Mouse (Mus musculus): ENCODE measurements around the gene Ptprd.
A peak's percentile ranks its signal among the peaks of the same experiment; 100 is the strongest.

The Ptprd gene

DNA sequence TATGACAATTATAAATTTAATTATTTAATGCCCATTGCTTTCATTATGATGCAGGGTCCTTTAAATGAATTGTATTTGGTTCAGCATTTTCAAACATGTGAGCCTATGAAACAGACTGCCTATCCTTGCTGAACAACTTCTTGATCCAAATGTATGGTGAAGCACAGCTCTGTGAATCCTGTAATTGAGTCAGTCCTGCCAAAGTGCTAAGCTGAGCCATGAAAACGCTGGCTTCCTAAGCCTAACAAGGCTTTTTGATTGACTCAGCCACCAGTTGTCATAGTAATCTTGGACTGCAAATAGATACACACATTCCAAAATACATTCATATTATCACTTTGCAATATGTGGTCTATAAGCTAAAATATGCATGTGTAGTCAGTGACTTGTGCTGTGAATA, 625.1 kb downstream of the Ptprd start:
- H3K36me3 ChIP-seq (ENCODE audit: insufficient read depth, low read length), result no peaks in the 10 kb centered on the region
- no peaks in the 10 kb centered on the region for H3K9me3 ChIP-seq (ENCODE audit: low read length)
- no peaks in the 10 kb centered on the region for H3K27me3 ChIP-seq (ENCODE audit: insufficient read depth, low read length)

DNA sequence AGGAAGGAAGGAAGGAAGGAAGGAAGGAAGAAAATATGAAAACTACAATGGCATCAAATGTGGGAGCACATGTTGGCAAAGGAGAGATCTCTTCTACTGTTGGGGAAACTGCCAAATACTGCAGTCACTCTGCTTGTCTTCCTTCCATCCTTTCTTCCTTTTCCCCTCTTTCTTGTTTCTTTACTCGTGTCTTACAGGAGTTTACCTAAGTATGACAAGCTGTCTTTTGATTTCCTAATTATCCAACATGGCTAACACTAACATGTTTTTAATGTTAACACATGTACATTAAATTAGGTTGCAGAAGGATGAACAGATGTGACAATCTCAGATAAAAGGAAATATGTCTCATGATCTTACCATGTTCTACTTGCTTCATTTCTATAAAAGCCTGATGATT, 625.5 kb downstream of the Ptprd start:
- TF ChIP-seq CTCF (conservative IDR thresholded peaks at IDR 0.05; ENCODE audit: low read length) (no peak), NANOG (IDR thresholded peaks at IDR 0.05; ENCODE audit: borderline replicate concordance, low read length) (no peak), POU5F1 (IDR thresholded peaks at IDR 0.05; ENCODE audit: borderline replicate concordance, low read length) (no peak)
- Histone ChIP-seq H3K36me3 (ENCODE audit: insufficient read depth, low read length) (no peaks in the 10 kb centered on the region), H3K4me1 (replicated peaks; ENCODE audit: low read depth, low read length) (no peaks in the 10 kb centered on the region), H3K27me3 (ENCODE audit: insufficient read depth, low read length) (no peaks in the 10 kb centered on the region), H3K4me3 (replicated peaks; ENCODE audit: low read length) (no peak overlapping the region), H3K9me3 (ENCODE audit: low read length) (no peaks in the 10 kb centered on the region)

More for the DNA sequence above, 625.1 kb downstream of the Ptprd start:
- no peaks in the 10 kb centered on the region for H3K4me1 ChIP-seq (replicated peaks; ENCODE audit: low read depth, low read length)
- TF ChIP-seq CTCF (conservative IDR thresholded peaks at IDR 0.05; ENCODE audit: low read length) (no peak), NANOG (IDR thresholded peaks at IDR 0.05; ENCODE audit: borderline replicate concordance, low read length) (no peak), POU5F1 (IDR thresholded peaks at IDR 0.05; ENCODE audit: borderline replicate concordance, low read length) (no peak)
- H3K4me3 ChIP-seq (replicated peaks; ENCODE audit: low read length), result no peak overlapping the region

DNA sequence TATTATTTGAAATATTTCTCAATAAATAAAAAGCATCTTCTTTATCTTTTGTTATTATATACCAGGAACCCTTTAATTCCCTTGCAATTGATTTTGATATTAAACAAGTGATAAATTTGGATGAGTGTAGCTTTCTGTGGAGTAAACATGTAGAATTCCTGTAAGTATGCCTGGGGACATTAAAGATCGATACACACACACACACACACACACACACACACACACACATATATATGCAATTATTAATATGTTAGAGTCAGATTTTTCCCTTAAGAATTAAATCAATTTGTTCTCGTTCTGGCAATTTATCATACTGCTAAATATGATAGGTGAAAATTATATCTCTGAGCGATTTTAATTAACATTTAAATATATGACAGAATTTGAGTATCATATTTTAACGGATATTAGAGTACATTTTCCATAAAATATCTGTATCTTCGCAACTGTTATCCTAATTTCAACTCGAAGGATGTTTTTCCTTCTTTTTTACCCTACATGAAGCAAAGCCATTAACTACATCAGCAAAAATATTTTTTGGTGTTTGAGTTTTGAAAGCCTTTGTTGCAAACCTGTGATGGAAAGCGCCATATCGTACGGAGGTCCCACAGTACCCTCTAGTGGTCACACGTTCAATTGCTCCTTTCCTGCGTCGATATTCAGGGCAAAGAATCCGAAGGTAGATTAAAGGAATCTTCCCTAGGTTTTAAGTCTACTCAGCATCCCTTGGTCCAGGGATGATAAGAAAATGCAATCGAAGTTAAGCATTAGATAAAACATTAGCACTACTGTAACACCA, 653.2 kb downstream of the Ptprd start:
- H3K4me3 ChIP-seq (replicated peaks; ENCODE audit: low read length), result no peak overlapping the region
- no peaks in the 10 kb centered on the region for H3K9me3 ChIP-seq (ENCODE audit: low read length)
- no peaks in the 10 kb centered on the region for H3K27me3 ChIP-seq (ENCODE audit: insufficient read depth, low read length)
- no peaks in the 10 kb centered on the region for H3K36me3 ChIP-seq (ENCODE audit: insufficient read depth, low read length)
- TF ChIP-seq POU5F1 (IDR thresholded peaks at IDR 0.05; ENCODE audit: borderline replicate concordance, low read length) (no peak), NANOG (IDR thresholded peaks at IDR 0.05; ENCODE audit: borderline replicate concordance, low read length) (no peak), CTCF (conservative IDR thresholded peaks at IDR 0.05; ENCODE audit: low read length) (peak; percentile 64)
- H3K4me1 ChIP-seq (replicated peaks; ENCODE audit: low read depth, low read length), result no peaks in the 10 kb centered on the region

DNA sequence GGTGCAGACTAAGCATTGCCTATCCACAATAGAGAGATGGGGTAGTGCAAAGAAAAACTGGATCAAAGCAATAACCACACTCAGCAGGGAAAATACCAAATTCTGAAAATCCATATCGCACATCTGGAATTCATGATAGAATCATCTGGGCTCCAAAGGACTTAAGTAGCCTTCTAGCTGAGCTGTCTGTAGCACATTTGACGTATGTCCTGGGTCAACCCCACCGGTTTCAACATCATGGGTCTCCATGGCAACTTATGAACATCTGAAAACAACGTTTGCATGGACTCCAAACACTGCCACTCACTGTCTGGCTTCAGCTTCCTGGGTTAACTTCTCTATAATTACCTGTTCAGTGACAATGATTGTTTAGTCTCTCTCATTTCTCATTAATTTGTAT, 655.9 kb downstream of the Ptprd start:
- H3K4me1 ChIP-seq (replicated peaks; ENCODE audit: low read depth, low read length), result no peaks in the 10 kb centered on the region
- no peaks in the 10 kb centered on the region for H3K36me3 ChIP-seq (ENCODE audit: insufficient read depth, low read length)
- H3K4me3 ChIP-seq (replicated peaks; ENCODE audit: low read length), result no peak overlapping the region
- no peaks in the 10 kb centered on the region for H3K27me3 ChIP-seq (ENCODE audit: insufficient read depth, low read length)
- TF ChIP-seq CTCF (conservative IDR thresholded peaks at IDR 0.05; ENCODE audit: low read length), result no peak
- TF ChIP-seq NANOG (IDR thresholded peaks at IDR 0.05; ENCODE audit: borderline replicate concordance, low read length), result no peak
- no peak for TF ChIP-seq POU5F1 (IDR thresholded peaks at IDR 0.05; ENCODE audit: borderline replicate concordance, low read length)
- H3K9me3 ChIP-seq (ENCODE audit: low read length), result no peaks in the 10 kb centered on the region

DNA sequence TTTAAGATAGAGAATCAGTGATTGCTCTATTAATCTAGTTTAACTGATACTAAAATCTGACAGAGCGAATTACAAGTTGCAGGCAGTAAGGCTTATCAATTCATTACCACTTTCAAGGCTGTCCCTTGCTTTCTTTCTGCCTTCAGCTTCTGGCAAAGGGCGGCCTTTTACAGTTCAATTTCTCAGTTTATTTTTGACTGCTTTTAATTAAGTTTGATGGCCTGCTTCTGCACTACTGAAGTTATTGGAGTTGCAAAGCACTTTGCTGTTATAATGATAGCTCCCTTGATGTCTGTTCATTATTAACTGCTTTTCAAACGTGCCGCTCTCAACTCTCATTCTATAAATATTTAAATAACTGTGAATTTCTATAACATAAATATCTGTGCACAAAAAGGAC, 673.9 kb downstream of the Ptprd start:
- TF ChIP-seq NANOG (IDR thresholded peaks at IDR 0.05; ENCODE audit: borderline replicate concordance, low read length), result no peak
- no peak for TF ChIP-seq POU5F1 (IDR thresholded peaks at IDR 0.05; ENCODE audit: borderline replicate concordance, low read length)
- TF ChIP-seq CTCF (conservative IDR thresholded peaks at IDR 0.05; ENCODE audit: low read length), result no peak
- no peaks in the 10 kb centered on the region for H3K36me3 ChIP-seq (ENCODE audit: insufficient read depth, low read length)
- H3K9me3 ChIP-seq (ENCODE audit: low read length), result no peaks in the 10 kb centered on the region
- H3K4me3 ChIP-seq (replicated peaks; ENCODE audit: low read length), result no peak overlapping the region
- no peaks in the 10 kb centered on the region for H3K27me3 ChIP-seq (ENCODE audit: insufficient read depth, low read length)
- no peaks in the 10 kb centered on the region for H3K4me1 ChIP-seq (replicated peaks; ENCODE audit: low read depth, low read length)

DNA sequence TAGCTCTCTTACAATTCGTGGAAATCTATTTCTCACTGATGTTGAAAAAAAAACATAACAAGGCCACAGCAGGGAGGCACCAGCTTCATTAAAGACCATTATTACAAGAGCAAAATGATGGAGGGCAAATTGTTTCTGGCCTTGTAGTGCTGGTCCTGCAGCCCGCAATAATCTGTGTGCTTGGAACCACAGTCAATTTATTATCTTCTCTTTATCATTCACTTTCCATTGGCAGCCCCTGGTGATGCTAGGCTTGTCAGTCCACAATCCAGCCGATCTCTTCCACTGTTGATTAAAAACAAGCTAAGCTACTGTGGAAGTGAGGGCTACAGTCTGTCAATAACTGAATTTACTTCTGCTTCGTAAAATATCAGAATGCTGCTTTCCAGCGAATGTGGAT, 674.4 kb downstream of the Ptprd start:
- Histone ChIP-seq H3K36me3 (ENCODE audit: insufficient read depth, low read length) (no peaks in the 10 kb centered on the region), H3K27me3 (ENCODE audit: insufficient read depth, low read length) (no peaks in the 10 kb centered on the region), H3K9me3 (ENCODE audit: low read length) (no peaks in the 10 kb centered on the region), H3K4me1 (replicated peaks; ENCODE audit: low read depth, low read length) (no peaks in the 10 kb centered on the region), H3K4me3 (replicated peaks; ENCODE audit: low read length) (no peak overlapping the region)
- TF ChIP-seq CTCF (conservative IDR thresholded peaks at IDR 0.05; ENCODE audit: low read length) (no peak), POU5F1 (IDR thresholded peaks at IDR 0.05; ENCODE audit: borderline replicate concordance, low read length) (no peak), NANOG (IDR thresholded peaks at IDR 0.05; ENCODE audit: borderline replicate concordance, low read length) (no peak)

DNA sequence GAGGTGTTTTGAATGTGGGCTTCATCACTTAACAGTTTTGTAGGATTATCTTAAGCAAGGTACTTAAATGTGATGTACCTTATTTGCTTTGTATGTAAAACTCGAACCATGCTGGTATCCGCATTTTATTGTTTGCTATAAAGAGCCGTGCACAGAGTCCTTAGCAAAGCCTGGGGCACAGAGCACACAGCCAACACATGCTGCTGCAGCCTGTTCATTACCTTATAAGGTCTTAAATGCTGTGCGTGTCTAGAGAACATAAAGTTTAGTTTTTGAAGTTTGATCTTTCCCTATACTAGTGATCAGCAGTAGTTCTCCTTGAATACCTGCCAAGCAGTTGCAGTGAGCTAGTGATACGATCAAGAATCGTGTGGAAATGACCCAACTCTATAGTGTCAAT, 676.2 kb downstream of the Ptprd start:
- Histone ChIP-seq H3K9me3 (ENCODE audit: low read length) (no peaks in the 10 kb centered on the region), H3K27me3 (ENCODE audit: insufficient read depth, low read length) (no peaks in the 10 kb centered on the region), H3K36me3 (ENCODE audit: insufficient read depth, low read length) (no peaks in the 10 kb centered on the region), H3K4me1 (replicated peaks; ENCODE audit: low read depth, low read length) (no peaks in the 10 kb centered on the region), H3K4me3 (replicated peaks; ENCODE audit: low read length) (no peak overlapping the region)
- TF ChIP-seq NANOG (IDR thresholded peaks at IDR 0.05; ENCODE audit: borderline replicate concordance, low read length) (no peak), CTCF (conservative IDR thresholded peaks at IDR 0.05; ENCODE audit: low read length) (no peak), POU5F1 (IDR thresholded peaks at IDR 0.05; ENCODE audit: borderline replicate concordance, low read length) (no peak)

DNA sequence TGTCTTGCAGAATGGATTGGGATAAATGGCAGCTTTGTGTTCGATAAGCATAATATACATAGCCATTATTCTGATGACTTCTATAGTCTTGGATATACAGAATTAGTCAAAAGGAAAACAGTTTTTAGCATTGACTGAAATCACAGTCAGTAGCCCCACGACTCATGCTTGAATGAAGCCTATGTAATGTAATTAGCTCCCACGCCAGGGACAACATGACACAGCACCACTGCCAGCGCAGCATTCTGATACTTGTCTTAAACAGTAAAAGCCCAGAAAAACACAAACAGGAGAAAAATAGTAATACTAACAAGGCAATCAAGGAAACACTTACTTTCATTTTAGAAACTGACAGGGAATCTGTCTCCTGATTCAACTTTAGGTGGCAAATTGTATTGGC, 677.2 kb downstream of the Ptprd start:
- TF ChIP-seq POU5F1 (IDR thresholded peaks at IDR 0.05; ENCODE audit: borderline replicate concordance, low read length), result no peak
- no peak for TF ChIP-seq CTCF (conservative IDR thresholded peaks at IDR 0.05; ENCODE audit: low read length)
- no peak for TF ChIP-seq NANOG (IDR thresholded peaks at IDR 0.05; ENCODE audit: borderline replicate concordance, low read length)
- H3K9me3 ChIP-seq (ENCODE audit: low read length), result no peaks in the 10 kb centered on the region
- H3K4me3 ChIP-seq (replicated peaks; ENCODE audit: low read length), result no peak overlapping the region
- H3K27me3 ChIP-seq (ENCODE audit: insufficient read depth, low read length), result no peaks in the 10 kb centered on the region
- H3K4me1 ChIP-seq (replicated peaks; ENCODE audit: low read depth, low read length), result no peaks in the 10 kb centered on the region
- no peaks in the 10 kb centered on the region for H3K36me3 ChIP-seq (ENCODE audit: insufficient read depth, low read length)

DNA sequence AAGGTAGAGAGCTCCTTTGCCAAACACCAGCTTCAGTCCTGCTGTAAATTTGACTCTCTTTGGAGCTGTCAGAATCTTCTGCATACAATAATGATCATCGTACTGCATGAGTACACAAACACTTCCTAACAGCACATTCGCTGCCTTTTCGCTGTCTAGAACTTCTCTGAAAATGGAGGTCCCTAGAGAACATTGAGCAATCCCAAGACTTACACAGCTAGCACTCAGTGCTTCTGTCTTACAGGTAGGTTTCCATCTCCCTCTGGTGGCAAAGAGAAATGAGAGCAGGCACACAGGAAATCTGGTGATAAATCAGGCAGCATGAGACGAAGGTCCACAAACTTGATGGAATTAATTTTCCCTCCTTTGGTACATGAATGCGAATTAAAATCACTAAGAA, 692.6 kb downstream of the Ptprd start:
- H3K36me3 ChIP-seq (ENCODE audit: insufficient read depth, low read length), result no peaks in the 10 kb centered on the region
- H3K4me3 ChIP-seq (replicated peaks; ENCODE audit: low read length), result no peak overlapping the region
- no peaks in the 10 kb centered on the region for H3K4me1 ChIP-seq (replicated peaks; ENCODE audit: low read depth, low read length)
- no peaks in the 10 kb centered on the region for H3K9me3 ChIP-seq (ENCODE audit: low read length)
- H3K27me3 ChIP-seq (ENCODE audit: insufficient read depth, low read length), result no peaks in the 10 kb centered on the region
- TF ChIP-seq CTCF (conservative IDR thresholded peaks at IDR 0.05; ENCODE audit: low read length), result peak; percentile 29
- no peak for TF ChIP-seq NANOG (IDR thresholded peaks at IDR 0.05; ENCODE audit: borderline replicate concordance, low read length)
